Mouse (Mus musculus) embryonic fibroblast, embryonic 13.5 days (primary cell): ENCODE measurements around the gene Rftn1. TPM values are rescaled to one million over a fixed set of nuclear protein-coding genes. Genes with fewer than 3 reads are reported as not detected.

Experiments
- H3K27ac ChIP-seq: 2 replicates; pipeline ENCODE4 v1.5.1; 2012; ENCODE audit warnings: low read length, control low read depth, inconsistent platforms; ENCODE audit not compliant: insufficient read depth
- H3K4me1 ChIP-seq: 2 replicates; pipeline ENCODE4 v1.6.1; 2011; ENCODE audit warnings: low read length; ENCODE audit not compliant: control insufficient read depth, insufficient read depth
- H3K4me3 ChIP-seq: 2 replicates; pipeline ENCODE4 v1.5.1; 2011; ENCODE audit warnings: mild to moderate bottlenecking, control low read depth, low read length; ENCODE audit not compliant: insufficient read depth
- CTCF ChIP-seq: IDR thresholded peaks from 2 replicates; pipeline ENCODE4 v1.5.1; 2011; ENCODE audit warnings: mild to moderate bottlenecking, control low read depth, low read length, moderate library complexity, borderline replicate concordance; ENCODE audit not compliant: insufficient read depth
- POLR2A ChIP-seq: IDR thresholded peaks from 2 replicates; pipeline ENCODE4 v1.6.1; 2011; ENCODE audit warnings: low read depth, mild to moderate bottlenecking, control low read depth, low read length, moderate library complexity
- polyA plus RNA-seq: library from polyadenylated mRNA; stranded (reverse); fragments of >200 nt; gene quantifications from 2 replicates; pipeline ENCODE4 v1.2.4, GENCODE M21; 2011; ENCODE audit warnings: low read depth; ENCODE audit not compliant: missing spikeins, insufficient read length

The Rftn1 gene
- polyA plus RNA-seq, 1 experiment = 15.1 TPM

DNA sequence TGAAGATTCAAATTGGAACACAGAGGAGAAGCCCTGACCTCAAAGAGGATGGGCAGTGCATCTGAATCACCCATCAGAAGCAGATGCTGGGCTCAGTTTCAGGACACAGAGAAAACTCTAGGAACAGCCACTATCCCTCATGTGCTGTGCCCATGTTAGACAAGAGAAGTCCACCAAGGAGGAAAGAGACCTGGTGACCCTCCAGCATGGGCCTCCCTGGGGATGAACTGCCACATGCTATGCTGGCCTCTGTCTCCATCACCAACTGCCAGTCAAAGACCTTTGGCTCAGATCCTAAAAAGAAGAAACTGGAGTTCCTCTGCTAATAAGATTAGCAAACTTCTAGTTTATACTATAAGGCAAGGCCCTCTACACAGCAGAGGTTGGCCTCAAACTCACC lies 188.7 kb downstream of the Rftn1 start:
- no peaks in the 10 kb centered on the region for H3K4me1 ChIP-seq
- TF ChIP-seq CTCF (no peak), POLR2A (no peak)
- no peak overlapping the region for H3K4me3 ChIP-seq
- H3K27ac ChIP-seq = no peak overlapping the region

DNA sequence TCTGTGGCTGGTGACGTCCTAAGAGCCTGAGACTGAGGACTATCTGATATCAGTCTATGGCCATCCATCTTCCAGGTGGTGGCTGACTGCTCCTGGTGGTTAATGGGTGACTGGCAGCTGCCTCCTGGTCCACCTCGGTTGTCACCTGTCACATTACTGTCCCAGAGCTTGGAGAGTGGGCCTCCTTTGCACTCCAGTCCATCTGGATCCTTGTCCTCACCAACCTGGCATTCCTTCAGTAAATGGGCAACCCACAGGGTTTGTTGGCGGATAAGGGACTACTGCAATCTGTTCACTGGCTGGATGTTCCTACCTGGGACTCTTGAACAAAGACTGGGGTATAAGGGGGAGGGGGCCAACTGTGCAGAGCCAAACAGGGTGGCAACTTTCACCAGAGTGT lies 189.9 kb downstream of the Rftn1 start:
- no peak overlapping the region for H3K27ac ChIP-seq
- TF ChIP-seq POLR2A = no peak
- TF ChIP-seq CTCF = no peak
- H3K4me1 ChIP-seq = peaks cover 3% of the 10 kb centered on the region; the same call in 1 of the 2 replicates
- H3K4me3 ChIP-seq = no peak overlapping the region

DNA sequence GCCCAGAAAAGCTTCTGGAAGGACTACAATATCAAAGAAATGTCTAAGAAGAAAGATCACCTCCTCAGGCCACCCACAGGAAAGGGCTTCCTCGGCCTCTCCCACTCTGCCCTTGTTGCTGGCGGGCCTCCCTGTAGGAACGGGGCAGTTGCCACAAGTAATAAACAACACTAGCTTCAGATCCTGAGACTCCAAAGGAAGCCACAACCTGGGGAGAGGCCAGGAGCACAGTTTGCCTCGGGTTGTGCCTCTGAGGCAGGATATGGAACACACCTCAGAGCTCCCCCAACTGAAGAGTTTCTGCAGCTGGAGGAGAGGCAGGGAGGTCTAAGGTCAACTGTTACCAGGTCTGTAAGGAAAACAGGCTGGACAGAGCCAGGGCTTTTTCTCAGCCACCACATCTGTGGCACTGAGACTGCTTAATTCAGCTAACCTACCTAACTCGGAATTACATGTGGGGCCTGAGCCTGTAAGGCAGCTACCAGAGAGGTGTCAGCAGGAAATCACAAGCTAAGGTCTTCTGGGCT lies 193.8 kb downstream of the Rftn1 start:
- Histone ChIP-seq H3K4me1 (peaks cover 6% of the 10 kb centered on the region; the same call in 1 of the 2 replicates), H3K4me3 (no peak overlapping the region), H3K27ac (no peak overlapping the region)
- no peak for TF ChIP-seq CTCF
- no peak for TF ChIP-seq POLR2A

DNA sequence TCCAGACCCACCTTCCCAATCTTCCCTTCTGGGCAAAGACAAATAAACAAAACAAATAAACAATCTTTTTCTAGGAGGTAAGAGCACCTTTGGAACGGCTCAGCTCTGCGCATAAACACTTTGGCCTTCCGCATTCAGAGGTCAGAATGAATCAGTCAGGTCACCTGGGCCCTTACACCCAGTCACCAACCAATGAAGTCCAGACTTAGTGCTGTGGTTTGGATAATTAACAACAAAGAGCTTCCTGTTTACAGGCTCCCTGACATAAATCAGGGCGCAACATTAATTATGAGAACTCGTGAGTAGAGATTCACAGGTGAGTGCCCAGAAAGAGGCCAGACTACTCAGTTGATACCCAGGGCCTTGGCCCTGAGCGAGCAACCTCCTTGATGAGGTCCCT lies 194.4 kb downstream of the Rftn1 start:
- TF ChIP-seq CTCF = no peak
- peaks cover 6% of the 10 kb centered on the region; the same call in 1 of the 2 replicates for H3K4me1 ChIP-seq
- no peak overlapping the region for H3K4me3 ChIP-seq
- H3K27ac ChIP-seq = no peak overlapping the region

DNA sequence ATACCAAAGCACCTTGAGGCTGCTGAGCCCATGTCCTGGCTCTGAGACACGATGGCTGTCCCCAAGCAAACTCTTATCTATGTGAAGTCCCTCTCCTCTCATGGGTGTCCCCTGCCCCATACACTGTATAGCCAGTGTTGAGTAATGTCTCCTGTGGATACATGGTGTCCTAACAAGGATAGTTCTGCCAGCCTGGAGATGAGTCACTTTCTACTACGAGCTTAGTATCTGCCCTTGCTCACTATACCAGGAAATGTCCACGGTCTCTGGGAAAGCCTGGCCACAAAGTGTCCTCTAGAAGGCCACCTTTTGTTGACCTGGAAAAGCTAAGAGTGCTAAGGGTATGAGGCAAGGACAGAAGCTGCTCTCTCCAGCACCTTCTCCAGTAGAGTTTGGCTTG lies 195.2 kb downstream of the Rftn1 start:
- peaks cover 6% of the 10 kb centered on the region; the same call in 1 of the 2 replicates for H3K4me1 ChIP-seq
- TF ChIP-seq POLR2A = no peak
- no peak for TF ChIP-seq CTCF
- H3K4me3 ChIP-seq = no peak overlapping the region
- H3K27ac ChIP-seq = no peak overlapping the region

DNA sequence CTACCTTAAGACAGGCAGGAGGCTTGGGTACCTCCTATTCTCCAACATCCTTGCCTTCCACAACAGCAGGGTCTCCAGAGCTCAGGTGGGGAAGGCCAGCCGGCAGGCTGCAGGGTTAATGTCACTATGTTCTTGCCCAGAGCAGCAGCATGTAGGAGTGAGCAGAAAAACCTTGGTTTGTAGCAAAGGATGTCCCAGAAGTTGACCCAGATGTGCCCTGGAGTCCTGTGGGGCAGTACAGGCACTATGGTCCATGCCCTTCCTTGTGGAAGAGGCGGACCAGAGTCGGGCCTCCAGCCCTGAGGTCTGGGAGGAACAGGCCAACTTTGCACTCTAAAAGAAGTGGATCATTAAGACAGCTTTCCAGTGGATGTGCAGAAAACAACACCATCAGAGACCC lies 196.8 kb downstream of the Rftn1 start:
- no peak overlapping the region for H3K27ac ChIP-seq
- no peak for TF ChIP-seq POLR2A
- no peak for TF ChIP-seq CTCF
- peaks cover 6% of the 10 kb centered on the region; the same call in 1 of the 2 replicates for H3K4me1 ChIP-seq
- no peak overlapping the region for H3K4me3 ChIP-seq

DNA sequence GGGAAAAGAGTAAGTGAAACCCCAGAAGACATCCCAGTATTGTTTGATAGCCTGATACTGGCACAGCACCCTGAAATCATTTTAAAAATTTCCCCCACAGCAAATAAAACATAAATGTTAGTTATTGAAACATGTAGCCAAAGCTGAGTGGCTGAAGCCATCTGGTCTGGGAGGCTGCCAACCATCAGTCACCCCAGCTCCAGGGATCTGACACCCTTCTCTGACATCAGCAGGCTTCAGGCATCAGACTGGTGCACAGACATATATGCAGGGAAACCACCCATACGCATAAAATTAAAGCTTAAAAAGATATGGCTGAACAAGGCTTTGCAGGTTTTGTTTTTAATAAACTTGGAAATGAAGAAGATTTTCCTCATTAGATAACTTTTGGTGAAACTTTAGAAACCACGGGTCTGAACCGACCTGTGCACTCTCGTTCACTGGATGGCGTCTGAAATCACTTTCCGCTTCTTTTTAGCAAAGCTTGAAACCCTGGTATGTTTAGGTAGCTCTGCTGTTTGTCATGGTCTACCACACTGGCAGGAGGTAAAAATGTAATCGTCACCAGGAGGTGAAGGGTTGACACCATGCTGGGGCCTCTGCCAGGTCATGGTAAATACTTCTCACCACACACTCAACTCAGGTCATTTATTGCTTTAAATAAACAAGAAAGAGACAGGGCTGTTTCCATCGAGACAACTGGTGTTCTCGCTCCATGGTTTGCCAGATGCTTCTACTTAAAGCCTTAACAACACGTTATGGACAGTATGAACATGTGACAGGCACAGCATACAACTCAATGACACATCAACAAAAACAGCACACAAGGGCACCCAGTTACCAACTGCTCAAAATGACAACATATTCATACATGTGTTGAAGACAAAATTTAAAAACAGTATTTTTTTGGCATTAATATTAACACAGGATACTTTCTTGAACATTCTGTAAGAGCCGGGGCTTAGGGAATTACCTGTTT lies 197.6 kb downstream of the Rftn1 start:
- TF ChIP-seq POLR2A = no peak
- no peak for TF ChIP-seq CTCF
- Histone ChIP-seq H3K4me3 (no peak overlapping the region), H3K27ac (no peak overlapping the region), H3K4me1 (peaks cover 6% of the 10 kb centered on the region; the same call in 1 of the 2 replicates)

DNA sequence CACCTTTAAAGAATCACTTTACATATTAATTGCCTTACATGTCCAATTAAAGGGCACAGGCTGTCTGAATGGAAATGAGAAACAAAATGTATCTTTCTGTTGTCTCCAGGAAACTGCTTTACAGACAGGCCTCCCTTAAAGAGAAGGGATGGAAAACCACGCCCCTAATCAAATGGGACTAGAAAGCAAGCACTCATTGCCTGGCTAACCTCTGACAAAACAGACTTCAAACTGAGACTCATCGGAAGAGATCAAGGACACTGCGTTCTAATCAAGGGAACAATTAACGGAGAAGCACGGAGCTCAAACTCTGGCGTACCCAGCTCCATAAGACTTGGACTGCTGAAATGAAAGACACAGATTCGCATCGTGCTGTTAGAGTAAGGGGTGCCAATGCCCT lies 200.9 kb downstream of the Rftn1 start:
- Histone ChIP-seq H3K4me3 (no peak overlapping the region), H3K4me1 (no peaks in the 10 kb centered on the region), H3K27ac (no peak overlapping the region)
- TF ChIP-seq CTCF = no peak
- TF ChIP-seq POLR2A = no peak

DNA sequence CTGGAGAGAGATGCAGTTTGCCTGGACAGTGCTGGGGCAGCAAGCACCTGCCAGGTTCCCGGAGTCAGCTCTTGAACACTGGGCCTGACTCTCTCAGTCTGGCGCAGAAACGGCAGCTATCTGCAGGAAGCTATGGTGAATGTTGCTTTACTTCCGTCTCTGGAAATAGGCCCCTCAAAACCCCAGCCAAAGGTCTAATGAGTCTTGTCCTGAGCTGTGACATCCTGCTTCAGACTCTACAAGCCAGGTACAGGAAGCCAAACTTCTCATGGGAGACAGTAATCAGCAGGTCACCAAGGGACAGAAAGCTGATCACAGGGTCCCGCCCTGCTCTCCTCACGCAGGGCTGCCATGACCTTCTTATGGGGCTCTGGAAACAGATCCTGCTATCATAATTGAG lies 203.4 kb downstream of the Rftn1 start:
- TF ChIP-seq POLR2A (no peak), CTCF (no peak)
- Histone ChIP-seq H3K4me1 (no peaks in the 10 kb centered on the region), H3K27ac (no peak overlapping the region)

DNA sequence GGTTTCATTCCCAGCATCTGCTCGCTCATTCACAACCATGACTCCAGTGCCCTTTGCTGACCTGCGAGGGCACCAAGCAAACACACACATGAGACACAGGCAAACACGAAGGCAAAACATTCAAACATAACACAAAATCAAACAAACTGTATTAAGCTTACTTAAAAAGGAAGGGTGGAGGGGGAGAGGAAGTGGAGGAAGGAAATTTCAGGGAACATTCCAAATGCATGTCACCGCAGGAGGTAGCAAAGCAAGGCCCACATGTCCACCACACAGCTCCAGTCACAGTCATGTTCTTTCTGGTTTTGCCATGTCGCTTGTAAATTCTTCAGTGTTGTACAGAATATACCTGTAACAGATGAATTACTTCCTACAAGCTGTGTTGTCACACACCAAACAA lies 207.0 kb downstream of the Rftn1 start:
- Histone ChIP-seq H3K4me1 (no peaks in the 10 kb centered on the region), H3K27ac (no peak overlapping the region), H3K4me3 (no peak overlapping the region)
- TF ChIP-seq POLR2A = no peak
- TF ChIP-seq CTCF = no peak

More for the DNA sequence above, 203.4 kb downstream of the Rftn1 start:
- H3K4me3 ChIP-seq = no peak overlapping the region
